Mouse (Mus musculus) left cerebral cortex, postnatal 4 days (tissue): Measurements from ENCODE around the gene Olfr630. TPM values are rescaled to one million over a fixed set of nuclear protein-coding genes. Genes with fewer than 3 reads are reported as not detected.
"Not testable (repeated sequence)": the region's sequence is repeated elsewhere in the genome, so short reads cannot be mapped to it uniquely, and the experiment has no call there.

Experiments
- DNase-seq: peaks from one replicate; pipeline ENCODE4 v3.0.0-alpha.2; 2022
- intact Hi-C: fragments of 180-260 bp; cut with DNase I; formaldehyde crosslinking; loops from one replicate; pipeline ENCODE4 v1.15.1; 2025
- total RNA-seq, 2 experiments: library from RNA; stranded (reverse); gene quantifications; 2 replicates each; pipeline ENCODE4 v1.2.3; 2021

Olfr630 gene
- not detected for total RNA-seq

GRCm38 (mm10) chr7:103757233-103757632 is at the start of gene Olfr630:
Gene Olfr630, minus strand, starts transcription at chr7:103757333.
- no peak for DNase-seq
- intact Hi-C loops: no loop called here

- intact Hi-C loops: no loop called here
Measured at GRCm38 (mm10) chr7:103806856-103807255, 49.7 kb upstream of the Olfr630 start.

GRCm38 (mm10) chr7:103792669-103793388 is 35.7 kb upstream of the Olfr630 start:
- intact Hi-C loops: no loop called here
- no peak for DNase-seq

More at GRCm38 (mm10) chr7:103806856-103807255, 49.7 kb upstream of the Olfr630 start:
- no peak for DNase-seq

- intact Hi-C loops: no loop called here
- no peak for DNase-seq
Measured at GRCm38 (mm10) chr7:103791721-103792120, 34.6 kb upstream of the Olfr630 start, which contains the start of gene Olfr67. Gene Olfr67, minus strand, starts transcription at chr7:103791821.

GRCm38 (mm10) chr7:103779598-103779997 is 22.5 kb upstream of the Olfr630 start, which contains the start of gene Olfr68:
Gene Olfr68, minus strand, starts transcription at chr7:103779698.
- intact Hi-C loops: no loop called here
- no peak for DNase-seq

- intact Hi-C loops, DNase-seq: not testable (repeated sequence)
Measured at GRCm38 (mm10) chr7:103777652-103778051, 20.5 kb upstream of the Olfr630 start.

- intact Hi-C loops: no loop called here
- DNase-seq: no peak
Measured at GRCm38 (mm10) chr7:103771494-103771893, 14.4 kb upstream of the Olfr630 start, which contains the start of gene Olfr69. Gene Olfr69, minus strand, starts transcription at chr7:103771594.

GRCm38 (mm10) chr7:103767687-103768086 is 10.6 kb upstream of the Olfr630 start:
- intact Hi-C loops, DNase-seq: not testable (repeated sequence)

- DNase-seq, intact Hi-C loops: not testable (repeated sequence)
Measured at GRCm38 (mm10) chr7:103762212-103762611, 5.1 kb upstream of the Olfr630 start.

GRCm38 (mm10) chr7:103744843-103745242 is 12.3 kb downstream of the Olfr630 start, which contains the start of gene Olfr629:
Gene Olfr629, minus strand, starts transcription at chr7:103744943.
- intact Hi-C loops: no loop called here
- no peak for DNase-seq

GRCm38 (mm10) chr7:103730074-103730473 is 27.1 kb downstream of the Olfr630 start, which contains the start of gene Olfr628:
Gene Olfr628, plus strand, starts transcription at chr7:103730374.
- intact Hi-C loops: no loop called here
- DNase-seq: no peak

- DNase-seq, intact Hi-C loops: not testable (repeated sequence)
Measured at GRCm38 (mm10) chr7:103716398-103716797, 40.7 kb downstream of the Olfr630 start.

GRCm38 (mm10) chr7:103714371-103714770 is 42.8 kb downstream of the Olfr630 start, which contains the start of gene Olfr243:
Gene Olfr243, plus strand, starts transcription at chr7:103714671.
- intact Hi-C loops: no loop called here
- no peak for DNase-seq

- intact Hi-C loops: no loop called here
- no peak for DNase-seq
Measured at GRCm38 (mm10) chr7:103712024-103712423, 45.1 kb downstream of the Olfr630 start.

Other genes starting within 250 kb of the Olfr630 start
- gene Olfr610, start 245.2 kb downstream of the Olfr630 start, total RNA-seq: not detected
- gene Olfr611, start 236.5 kb downstream of the Olfr630 start, total RNA-seq: not detected
- not detected for gene Olfr612, start 214.6 kb downstream of the Olfr630 start, total RNA-seq
- not detected for gene Olfr613, start 209.3 kb downstream of the Olfr630 start, total RNA-seq
- not detected for gene Olfr615, start 201.3 kb downstream of the Olfr630 start, total RNA-seq
- gene Olfr616, start 188.2 kb downstream of the Olfr630 start, total RNA-seq: not detected
- gene Olfr617, start 184.3 kb downstream of the Olfr630 start, total RNA-seq: not detected
- gene Olfr618, start 167.2 kb downstream of the Olfr630 start, total RNA-seq: not detected
- not detected for gene Olfr619, start 156.8 kb downstream of the Olfr630 start, total RNA-seq
- gene Olfr620, start 144.8 kb downstream of the Olfr630 start, total RNA-seq: not detected
- gene Olfr622, start 114.6 kb downstream of the Olfr630 start, total RNA-seq: not detected
- not detected for gene Olfr623, start 93.6 kb downstream of the Olfr630 start, total RNA-seq
- under 1 TPM in 1 of 2 experiments, not detected in 1; 0.08 TPM for gene Olfr624, start 86.1 kb downstream of the Olfr630 start, total RNA-seq
- gene Olfr625-ps1, start 74.6 kb downstream of the Olfr630 start, total RNA-seq: not detected
- not detected for gene Olfr243, start 42.7 kb downstream of the Olfr630 start, total RNA-seq
- gene Olfr628, start 27.0 kb downstream of the Olfr630 start, total RNA-seq: not detected
- not detected for gene Olfr629, start 12.4 kb downstream of the Olfr630 start, total RNA-seq
- gene Olfr69, start 14.3 kb upstream of the Olfr630 start, total RNA-seq: not detected
- not detected for gene Olfr68, start 22.4 kb upstream of the Olfr630 start, total RNA-seq
- gene Olfr67, start 34.5 kb upstream of the Olfr630 start, total RNA-seq: not detected
- gene Hbb-bt, start 56.7 kb upstream of the Olfr630 start, total RNA-seq: 10 to 100 TPM in 1 of 2 experiments, 1 to 10 TPM in 1; 8.8 to 20.4 TPM
- 100 to 1,000 TPM in 1 of 2 experiments, 10 to 100 TPM in 1; 41.0 to 135 TPM for gene Hbb-bs, start 70.8 kb upstream of the Olfr630 start, total RNA-seq
- not detected for gene Hbb-bh2, start 83.2 kb upstream of the Olfr630 start, total RNA-seq
- gene Hbb-bh1, start 85.8 kb upstream of the Olfr630 start, total RNA-seq: not detected
- not detected for gene Hbb-y, start 95.9 kb upstream of the Olfr630 start, total RNA-seq
- gene Olfr66, start 128.9 kb upstream of the Olfr630 start, total RNA-seq: not detected
- gene Olfr64, start 137.2 kb upstream of the Olfr630 start, total RNA-seq: not detected
- not detected for gene Olfr65, start 146.2 kb upstream of the Olfr630 start, total RNA-seq
- gene Olfr631, start 171.5 kb upstream of the Olfr630 start, total RNA-seq: not detected
- gene Olfr632, start 177.0 kb upstream of the Olfr630 start, total RNA-seq: not detected
- gene Olfr633, start 187.1 kb upstream of the Olfr630 start, total RNA-seq: not detected
- under 1 TPM in 1 of 2 experiments, not detected in 1; 0.08 TPM for gene Olfr635, start 213.8 kb upstream of the Olfr630 start, total RNA-seq
- not detected for gene Olfr638, start 241.4 kb upstream of the Olfr630 start, total RNA-seq